Mouse (Mus musculus): Measurements from ENCODE around the gene Prpf38a. TPM values are rescaled to one million over a fixed set of nuclear protein-coding genes. Genes with fewer than 3 reads are reported as not detected.

Gene Prpf38a
- 6.3 and 7.3 TPM in 2 replicates for polyA plus RNA-seq (2012; rRNA removed)

DNA sequence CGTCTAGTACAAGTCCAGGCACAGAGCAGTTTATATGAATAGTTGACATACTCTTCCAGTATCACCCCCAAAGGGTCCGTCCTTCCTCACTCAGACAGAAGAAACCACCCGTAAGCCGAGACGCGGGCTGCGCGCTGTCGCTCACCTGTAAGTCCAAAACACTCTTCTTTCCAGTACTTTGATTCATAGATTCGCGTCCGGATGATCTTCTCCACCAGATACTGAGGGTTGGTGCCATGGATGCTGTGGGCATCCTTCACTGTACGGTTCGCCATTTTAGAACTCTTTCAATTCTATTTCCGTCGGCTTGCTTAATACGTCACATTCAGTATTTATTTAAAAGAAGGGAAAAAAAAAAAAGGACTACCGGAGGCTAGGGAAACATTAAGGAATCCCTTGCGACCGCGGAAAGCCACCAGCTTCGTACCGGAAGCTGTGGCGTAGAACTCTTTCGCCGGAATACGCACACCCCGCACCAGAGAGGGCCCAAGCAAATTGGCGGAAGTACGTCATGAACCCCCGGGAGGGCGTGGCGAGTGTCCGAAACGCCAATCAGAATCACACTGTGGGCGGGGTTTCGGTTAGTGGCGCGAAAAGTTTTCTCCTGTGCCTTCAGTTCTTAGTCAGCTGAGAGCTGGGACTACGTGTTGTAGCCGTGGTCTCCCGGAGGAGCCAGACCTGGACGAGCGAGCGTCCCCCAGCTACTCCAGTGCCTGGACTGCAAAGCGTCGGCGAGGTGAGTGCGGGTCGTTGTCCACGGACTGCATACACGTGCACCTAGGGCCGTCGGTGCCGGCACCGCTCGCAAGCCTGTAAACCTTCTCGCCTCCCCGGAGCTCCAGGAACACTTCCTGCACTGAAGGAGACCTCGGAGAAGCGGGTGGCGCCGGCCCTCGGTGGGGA, at the start of gene Prpf38a, which contains the start of gene Orc1:
Gene Prpf38a (minus strand): TSS at position 497 of the 903 bp plus-strand sequence.
Gene Orc1 (plus strand): TSS at position 584 of the 903 bp plus-strand sequence.
- DNase-seq (ENCODE audit: low read depth, low spot score): peak; percentile 93
- WGBS: under 1% methylated on average over 64 of the region's 64 CpGs

DNA sequence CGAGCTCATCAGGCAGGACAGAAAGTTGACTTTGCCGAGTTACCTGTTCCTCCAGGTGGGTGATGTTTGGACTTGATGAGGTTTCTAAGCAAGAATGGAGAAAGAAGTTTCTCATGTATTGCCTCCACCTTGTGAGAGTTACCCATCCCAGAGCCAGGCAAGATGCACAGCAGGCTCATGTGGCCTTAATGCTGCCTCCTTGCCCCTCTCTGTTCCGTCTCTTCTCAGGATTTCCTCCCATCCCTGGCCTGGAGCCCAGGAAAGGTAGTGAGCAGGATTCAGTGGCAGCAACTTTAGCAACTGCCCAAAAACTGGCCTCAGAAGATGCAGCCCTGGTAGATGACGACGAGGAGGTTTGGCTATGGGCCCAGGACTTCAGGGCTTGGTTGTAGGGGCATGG, 47.9 kb upstream of the Prpf38a start:
- 84% methylated on average over 5 of the region's 5 CpGs for WGBS
- DNase-seq (ENCODE audit: low read depth, low spot score): no peak

- WGBS: 95% methylated on average over 6 of the region's 6 CpGs
- DNase-seq (ENCODE audit: low read depth, low spot score): no peak
Measured at GRCm38 (mm10) chr4:108621504-108621903, 42.4 kb upstream of the Prpf38a start.

- WGBS: 13% methylated on average over 8 of the region's 8 CpGs
- no peak for DNase-seq (ENCODE audit: low read depth, low spot score)
Measured at GRCm38 (mm10) chr4:108620536-108620935, 41.4 kb upstream of the Prpf38a start.

DNA sequence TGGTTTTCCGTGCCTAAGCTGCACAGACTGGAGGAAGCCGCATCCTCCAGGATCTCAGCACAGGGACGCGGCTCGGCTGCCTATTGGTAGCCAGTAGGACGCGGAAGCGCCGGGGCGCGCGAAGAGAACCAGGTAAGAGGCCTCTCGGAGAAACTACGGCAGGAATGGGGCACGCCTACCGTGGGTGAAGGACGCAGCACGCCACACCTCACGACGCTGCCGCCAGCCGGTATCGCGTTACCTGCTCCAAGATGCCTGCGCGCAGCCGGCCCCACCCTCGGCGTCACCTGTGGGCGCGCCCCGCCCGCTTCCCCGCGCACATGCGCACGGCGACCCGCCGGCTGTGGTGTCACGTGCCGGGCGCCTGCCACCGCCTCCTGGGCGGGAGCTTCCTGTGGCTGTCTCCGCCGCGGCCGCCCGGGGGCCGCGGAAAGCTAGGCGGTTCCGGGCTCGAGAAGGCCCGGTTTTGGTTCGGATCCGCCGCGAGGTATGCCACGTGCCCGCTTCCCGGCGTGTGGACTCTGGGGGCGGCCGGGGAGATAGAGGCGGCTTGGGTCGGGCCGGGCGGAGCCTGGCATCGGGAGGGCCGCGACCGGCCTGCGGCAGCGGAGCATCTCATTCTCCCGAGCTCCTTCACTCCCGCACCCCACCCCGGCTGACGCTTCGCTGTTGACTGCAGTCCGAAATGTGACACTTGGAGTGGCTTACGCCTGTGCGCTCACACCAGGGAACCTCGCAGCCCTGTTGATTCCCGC, 40.6 kb upstream of the Prpf38a start, which contains the start of gene Cc2d1b:
Gene Cc2d1b (plus strand): TSS at position 354 of the 755 bp plus-strand sequence.
- peak; percentile 78 for DNase-seq (ENCODE audit: low read depth, low spot score)
- under 1% methylated on average over 86 of the region's 86 CpGs for WGBS

DNA sequence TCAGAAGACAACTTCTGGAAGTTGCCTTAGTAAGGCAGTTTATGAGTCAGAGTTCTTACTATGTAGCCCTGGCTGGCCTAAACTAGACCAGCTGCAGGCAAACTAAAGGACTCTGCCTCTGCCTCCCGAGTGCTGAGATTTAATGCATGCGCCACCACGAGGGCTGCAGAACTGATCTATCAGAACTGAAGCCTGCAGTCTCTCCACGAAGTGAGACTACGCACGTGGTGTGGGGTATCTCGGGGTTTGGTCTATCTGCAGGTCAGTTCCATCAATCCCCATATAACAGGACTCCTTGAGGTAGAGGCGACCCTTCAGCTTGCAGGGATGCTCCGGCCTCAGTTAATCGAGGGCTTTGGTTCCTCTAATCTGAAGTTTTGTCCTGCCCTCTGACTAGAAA, 40.0 kb upstream of the Prpf38a start:
- DNase-seq (ENCODE audit: low read depth, low spot score): no peak
- 2% methylated on average over 10 of the region's 10 CpGs for WGBS

DNA sequence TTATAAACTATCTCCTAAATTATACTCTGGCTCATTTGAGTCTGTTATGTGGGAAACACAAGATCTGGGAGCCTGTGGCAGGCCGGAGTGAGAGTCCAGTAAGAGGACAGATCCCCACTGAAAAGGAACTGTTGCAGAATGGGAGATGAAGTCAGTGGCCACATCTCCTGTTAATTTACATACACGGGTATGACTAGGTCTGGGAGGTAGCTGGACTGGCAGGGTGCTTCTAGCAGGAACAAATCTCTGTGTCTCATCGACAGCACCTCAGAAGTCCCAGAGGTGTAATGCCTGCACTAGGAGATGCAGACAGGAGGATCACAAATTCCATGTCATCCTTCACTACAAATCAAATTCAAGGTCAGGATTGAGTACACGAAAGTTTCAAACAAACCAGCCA, 39.5 kb upstream of the Prpf38a start:
- no peak for DNase-seq (ENCODE audit: low read depth, low spot score)
- 45% methylated on average over 4 of the region's 4 CpGs for WGBS

GRCm38 (mm10) chr4:108610935-108611334, 31.8 kb upstream of the Prpf38a start:
- DNase-seq (ENCODE audit: low read depth, low spot score): no peak
- WGBS: 91% methylated on average over 5 of the region's 5 CpGs

- 93% methylated on average over 3 of the region's 3 CpGs for WGBS
Measured at GRCm38 (mm10) chr4:108608651-108609050, 29.5 kb upstream of the Prpf38a start.

DNA sequence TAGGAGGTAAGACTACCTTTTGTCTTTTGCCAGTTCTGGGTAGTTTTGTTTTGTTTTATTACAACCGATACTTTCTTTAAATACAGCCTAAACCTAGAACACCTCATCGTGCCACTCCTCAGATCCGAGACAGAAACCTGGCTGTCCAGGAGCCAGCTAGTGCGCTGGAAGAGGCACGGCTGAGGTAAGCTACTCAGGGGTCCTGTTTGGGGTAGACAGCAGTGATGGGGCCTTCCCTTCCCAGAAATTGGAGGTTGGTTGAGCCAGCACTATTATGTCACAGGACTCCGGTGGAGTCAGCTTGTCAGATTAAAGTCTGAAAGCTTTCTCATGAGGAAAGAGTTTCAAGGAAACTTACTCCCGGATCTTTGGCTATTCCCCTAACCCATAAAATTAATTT, 22.7 kb upstream of the Prpf38a start:
- 35% methylated on average over 7 of the region's 7 CpGs for WGBS
- DNase-seq (ENCODE audit: low read depth, low spot score): no peak

More at GRCm38 (mm10) chr4:108608651-108609050, 29.5 kb upstream of the Prpf38a start:
- no peak for DNase-seq (ENCODE audit: low read depth, low spot score)

GRCm38 (mm10) chr4:108598306-108598705, 19.2 kb upstream of the Prpf38a start:
- 54% methylated on average over 4 of the region's 4 CpGs for WGBS
- no peak for DNase-seq (ENCODE audit: low read depth, low spot score)

- WGBS: 37% methylated on average over 1 of the region's 1 CpGs
- DNase-seq (ENCODE audit: low read depth, low spot score): no peak
Measured at GRCm38 (mm10) chr4:108595785-108596184, 16.6 kb upstream of the Prpf38a start.

- no peak for DNase-seq (ENCODE audit: low read depth, low spot score)
- 73% methylated on average over 2 of the region's 2 CpGs for WGBS
Measured at GRCm38 (mm10) chr4:108593376-108593775, 14.2 kb upstream of the Prpf38a start.

GRCm38 (mm10) chr4:108579743-108580411, 741 bp upstream of the Prpf38a start:
- WGBS: under 1% methylated on average over 16 of the region's 16 CpGs

GRCm38 (mm10) chr4:108572644-108573043, 6.5 kb downstream of the Prpf38a start:
- 75% methylated on average over 3 of the region's 3 CpGs for WGBS
- no peak for DNase-seq (ENCODE audit: low read depth, low spot score)

More at GRCm38 (mm10) chr4:108579743-108580411, 741 bp upstream of the Prpf38a start:
- no peak for DNase-seq (ENCODE audit: low read depth, low spot score)

- WGBS: 74% methylated on average over 1 of the region's 1 CpGs
- no peak for DNase-seq (ENCODE audit: low read depth, low spot score)
Measured at GRCm38 (mm10) chr4:108565026-108565425, 14.1 kb downstream of the Prpf38a start.

DNA sequence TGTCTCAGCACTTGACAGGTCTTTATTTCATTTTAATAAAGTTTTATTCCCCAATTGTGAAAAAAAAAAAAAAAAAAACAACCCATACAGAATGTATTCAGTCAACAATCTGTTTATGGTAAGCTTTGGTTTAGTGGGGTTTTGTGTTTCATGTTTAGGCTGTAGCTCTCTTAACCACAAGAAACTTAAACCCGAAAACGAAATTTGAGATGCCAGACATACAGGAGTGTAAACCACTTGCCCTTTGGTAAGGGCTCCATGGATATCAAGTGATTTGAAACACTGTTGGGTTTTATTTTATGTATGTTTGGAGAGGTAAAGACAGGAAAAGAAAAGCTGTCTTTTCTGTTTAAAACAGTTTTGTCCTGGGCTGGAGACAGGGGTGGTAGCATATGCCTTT, 39.4 kb downstream of the Prpf38a start:
- WGBS: 94% methylated on average over 2 of the region's 2 CpGs
- no peak for DNase-seq (ENCODE audit: low read depth, low spot score)
